28 mouse cellular contexts compared by ENCODE assay signal in genomic region chr15:3445285-3445909, GRCm38 (mm10).
DNase-seq lines count a peak whose midpoint lies in the region; ATAC-seq and TF ChIP-seq lines count a peak whose summit lies in the region.
"Had no signal": no experiment of that assay in that cellular context is flagged by ENCODE, and none has a peak within 500 bp of the region (broad histone marks: within the 10 kb centered on the region; RNA-seq: fewer than 3 reads in every experiment).

No protein-coding gene starts in this region.

- no peak for TF ChIP-seq CTCF in intestine, postnatal 0 days (IDR thresholded peaks at IDR 0.05; ENCODE audit: low read depth)

- no peak overlapping the region for H3K27ac ChIP-seq in intestine, embryonic 15.5 days
- no peak overlapping the region for H3K27ac ChIP-seq in intestine, postnatal 0 days (ENCODE audit: low read depth, low read length)
- H3K27ac ChIP-seq in intestine, embryonic 16.5 days (ENCODE audit: low read length): no peak overlapping the region
- no peak overlapping the region for H3K27ac ChIP-seq in stomach, embryonic 16.5 days (ENCODE audit: low read length)
- H3K27ac ChIP-seq: embryonic facial prominence, embryonic 10.5 days; embryonic facial prominence, embryonic 13.5 days; forebrain, embryonic 10.5 days; forebrain, embryonic 13.5 days; heart, adult 2 months; heart, embryonic 10.5 days; heart, embryonic 13.5 days; hindbrain, embryonic 14.5 days; hindbrain, postnatal 0 days had no signal

- H3K4me1 ChIP-seq in intestine, embryonic 15.5 days (replicated peaks): no peaks in the 10 kb centered on the region; the same call in 1 of the 2 replicates
- 0 out of 2 replicates have a peak, but pooled peaks cover 2% of the 10 kb centered on the region for H3K4me1 ChIP-seq in intestine, postnatal 0 days (replicated peaks; ENCODE audit: control insufficient read depth, insufficient read depth, low read length)
- H3K4me1 ChIP-seq in intestine, embryonic 16.5 days (ENCODE audit: control insufficient read depth, insufficient read depth, low read length): peaks cover 5% of the 10 kb centered on the region; the same call in 1 of the 2 replicates
- H3K4me1 ChIP-seq in stomach, embryonic 16.5 days (ENCODE audit: control insufficient read depth, insufficient read depth, low read length): 0 out of 2 replicates have a peak, but pooled peaks cover 5% of the 10 kb centered on the region
- H3K4me1 ChIP-seq: embryonic facial prominence, embryonic 10.5 days; embryonic facial prominence, embryonic 13.5 days; forebrain, embryonic 10.5 days; forebrain, embryonic 13.5 days had no signal

- H3K36me3 ChIP-seq in intestine, embryonic 15.5 days: no peaks in the 10 kb centered on the region
- H3K36me3 ChIP-seq in intestine, postnatal 0 days (ENCODE audit: control insufficient read depth, insufficient read depth): no peaks in the 10 kb centered on the region; the same call in 1 of the 2 replicates
- no peaks in the 10 kb centered on the region for H3K36me3 ChIP-seq in intestine, embryonic 16.5 days (ENCODE audit: control insufficient read depth, insufficient read depth, low read length)
- H3K36me3 ChIP-seq in stomach, embryonic 16.5 days (ENCODE audit: control insufficient read depth, insufficient read depth, low read length): no peaks in the 10 kb centered on the region
- H3K36me3 ChIP-seq: embryonic facial prominence, embryonic 10.5 days; embryonic facial prominence, embryonic 13.5 days; forebrain, embryonic 10.5 days; heart, embryonic 10.5 days had no signal

- H3K4me2 ChIP-seq in intestine, embryonic 15.5 days (replicated peaks): no peak overlapping the region
- no peak overlapping the region for H3K4me2 ChIP-seq in intestine, postnatal 0 days (replicated peaks; ENCODE audit: low read depth)
- no peak overlapping the region for H3K4me2 ChIP-seq in intestine, embryonic 16.5 days (ENCODE audit: low read depth, low read length)
- no peak overlapping the region for H3K4me2 ChIP-seq in stomach, embryonic 16.5 days (ENCODE audit: low read depth, low read length)
- H3K4me2 ChIP-seq: embryonic facial prominence, embryonic 13.5 days; forebrain, embryonic 13.5 days; heart, embryonic 13.5 days; hindbrain, embryonic 14.5 days had no signal

- ATAC-seq in intestine, embryonic 15.5 days: peak; percentile 54
- ATAC-seq in intestine, postnatal 0 days: no peak
- ATAC-seq in intestine, embryonic 16.5 days: peak; percentile 51
- peak; percentile 68; the same call in 1 of the 2 replicates for ATAC-seq in stomach, embryonic 16.5 days (ENCODE audit: insufficient read depth, low FRiP score)
- ATAC-seq: forebrain, embryonic 13.5 days; forebrain, embryonic 16.5 days; hindbrain, postnatal 0 days had no signal

- H3K27me3 ChIP-seq in intestine, embryonic 15.5 days (replicated peaks): no peaks in the 10 kb centered on the region
- no peaks in the 10 kb centered on the region for H3K27me3 ChIP-seq in intestine, postnatal 0 days (replicated peaks; ENCODE audit: control insufficient read depth, insufficient read depth, low read length)
- no peaks in the 10 kb centered on the region for H3K27me3 ChIP-seq in intestine, embryonic 16.5 days (replicated peaks; ENCODE audit: control insufficient read depth, insufficient read depth, low read length)
- H3K27me3 ChIP-seq in stomach, embryonic 16.5 days (ENCODE audit: control insufficient read depth, insufficient read depth, low read length): no peaks in the 10 kb centered on the region
- H3K27me3 ChIP-seq: embryonic facial prominence, embryonic 13.5 days; forebrain, embryonic 13.5 days; heart, embryonic 13.5 days had no signal

- DNase-seq in urinary bladder, postnatal 36 days (ENCODE audit: low spot score in 2 of 2): no peak
- no peak for DNase-seq in adrenal gland, adult 8-10 months
- DNase-seq: adrenal gland, adult 2 months; adrenal gland, postnatal 25 days; cerebellum, adult 11-12 months; cerebellum, adult 8-10 months; cerebellum, postnatal 10 days; cerebellum, postnatal 36 days; embryo, embryonic 11 days; gastrocnemius, postnatal 10 days; gastrocnemius, postnatal 36 days; heart, adult 2 months; heart, postnatal 14 days; heart, postnatal 4 days had no signal

- H3K9me3 ChIP-seq in intestine, embryonic 15.5 days: no peaks in the 10 kb centered on the region
- no peaks in the 10 kb centered on the region for H3K9me3 ChIP-seq in intestine, postnatal 0 days (ENCODE audit: control insufficient read depth)
- no peaks in the 10 kb centered on the region for H3K9me3 ChIP-seq in intestine, embryonic 16.5 days (ENCODE audit: control insufficient read depth, low read length)
- H3K9me3 ChIP-seq in stomach, embryonic 16.5 days (replicated peaks; ENCODE audit: control insufficient read depth, low read length): no peaks in the 10 kb centered on the region
- H3K9me3 ChIP-seq: embryonic facial prominence, embryonic 10.5 days; embryonic facial prominence, embryonic 13.5 days; forebrain, embryonic 10.5 days; forebrain, embryonic 13.5 days; heart, embryonic 10.5 days; heart, embryonic 13.5 days had no signal

- 54% methylated on average over 7 of the region's 7 CpGs for WGBS in intestine, embryonic 15.5 days
- WGBS in intestine, postnatal 0 days: 31% methylated on average over 7 of the region's 7 CpGs
- 55% methylated on average over 7 of the region's 7 CpGs for WGBS in intestine, embryonic 16.5 days
- WGBS in stomach, embryonic 16.5 days: 58% methylated on average over 7 of the region's 7 CpGs

- H3K9ac ChIP-seq in intestine, embryonic 15.5 days: no peak overlapping the region
- no peak overlapping the region for H3K9ac ChIP-seq in intestine, postnatal 0 days (ENCODE audit: low read depth, low read length)
- H3K9ac ChIP-seq in intestine, embryonic 16.5 days (ENCODE audit: low read depth, low read length): no peak overlapping the region
- H3K9ac ChIP-seq in stomach, embryonic 16.5 days (ENCODE audit: low read length): no peak overlapping the region
- H3K9ac ChIP-seq: embryonic facial prominence, embryonic 13.5 days; forebrain, embryonic 13.5 days; heart, embryonic 13.5 days; hindbrain, embryonic 14.5 days had no signal

- H3K4me3 ChIP-seq in intestine, embryonic 15.5 days (replicated peaks): no peak overlapping the region
- no peak overlapping the region for H3K4me3 ChIP-seq in intestine, postnatal 0 days (ENCODE audit: low read depth, low read length)
- H3K4me3 ChIP-seq in intestine, embryonic 16.5 days (ENCODE audit: low read length): no peak overlapping the region
- H3K4me3 ChIP-seq in stomach, embryonic 16.5 days (replicated peaks; ENCODE audit: low read length): no peak overlapping the region
- H3K4me3 ChIP-seq: embryonic facial prominence, embryonic 10.5 days; embryonic facial prominence, embryonic 13.5 days; erythroblast, embryonic 14.5 days; forebrain, embryonic 10.5 days; forebrain, embryonic 13.5 days; heart, adult 2 months; heart, embryonic 10.5 days; heart, embryonic 13.5 days had no signal
